Mouse (Mus musculus) layer of hippocampus, postnatal 10 days (tissue): ENCODE results near the gene Fyn. TPM values are rescaled to one million over a fixed set of nuclear protein-coding genes. Genes with fewer than 3 reads are reported as not detected.

ENCODE experiments used
- DNase-seq, 2 experiments: peaks; one replicate each; pipeline ENCODE4 v3.0.0; 2021; ENCODE audit warnings: low spot score in 2 of 2
- total RNA-seq, 2 experiments: library from RNA; stranded (reverse); gene quantifications; 2 replicates each; pipeline ENCODE4 v1.2.3; 2021

The Fyn gene
- total RNA-seq, 2 experiments from 2014 or later = 235 to 244 TPM

GRCm38 (mm10) chr10:39441636-39442035 lies 73.0 kb downstream of the Fyn start:
- no peak for DNase-seq

GRCm38 (mm10) chr10:39443122-39443521 lies 74.5 kb downstream of the Fyn start:
- DNase-seq = no peak

- no peak for DNase-seq
Observed at GRCm38 (mm10) chr10:39443947-39444346, 75.3 kb downstream of the Fyn start.

- DNase-seq = no peak
Observed at GRCm38 (mm10) chr10:39445870-39446269, 77.2 kb downstream of the Fyn start.

- DNase-seq = no peak
Observed at GRCm38 (mm10) chr10:39446706-39447105, 78.1 kb downstream of the Fyn start.

- DNase-seq = no peak
Observed at GRCm38 (mm10) chr10:39449179-39449578, 80.5 kb downstream of the Fyn start.

- no peak for DNase-seq
Observed at GRCm38 (mm10) chr10:39450356-39450755, 81.7 kb downstream of the Fyn start.

GRCm38 (mm10) chr10:39451065-39451464 lies 82.4 kb downstream of the Fyn start:
- DNase-seq = no peak

- no peak for DNase-seq
Observed at GRCm38 (mm10) chr10:39451918-39452624, 83.4 kb downstream of the Fyn start.

GRCm38 (mm10) chr10:39455344-39455743 lies 86.7 kb downstream of the Fyn start:
- DNase-seq = no peak

- no peak for DNase-seq
Observed at GRCm38 (mm10) chr10:39455857-39456620, 87.4 kb downstream of the Fyn start.

GRCm38 (mm10) chr10:39456776-39457175 lies 88.1 kb downstream of the Fyn start:
- DNase-seq = no peak

- DNase-seq = no peak
Observed at GRCm38 (mm10) chr10:39457281-39457680, 88.6 kb downstream of the Fyn start.

GRCm38 (mm10) chr10:39458766-39459699 lies 90.4 kb downstream of the Fyn start:
- no peak for DNase-seq

- no peak for DNase-seq
Observed at GRCm38 (mm10) chr10:39460621-39461020, 92.0 kb downstream of the Fyn start.

- no peak for DNase-seq
Observed at GRCm38 (mm10) chr10:39461909-39462308, 93.3 kb downstream of the Fyn start.

- no peak for DNase-seq
Observed at GRCm38 (mm10) chr10:39462711-39463110, 94.1 kb downstream of the Fyn start.

GRCm38 (mm10) chr10:39464383-39464782 lies 95.7 kb downstream of the Fyn start:
- no peak for DNase-seq

GRCm38 (mm10) chr10:39467317-39467716 lies 98.7 kb downstream of the Fyn start:
- no peak for DNase-seq

- DNase-seq = no peak
Observed at GRCm38 (mm10) chr10:39467821-39468220, 99.2 kb downstream of the Fyn start.

- no peak for DNase-seq
Observed at GRCm38 (mm10) chr10:39468576-39468975, 99.9 kb downstream of the Fyn start.

- DNase-seq = no peak
Observed at GRCm38 (mm10) chr10:39469341-39469740, 100.7 kb downstream of the Fyn start.
